Mouse (Mus musculus): ENCODE data around the gene Nol9. TPM values are rescaled to one million over a fixed set of nuclear protein-coding genes. Genes with fewer than 3 reads are reported as not detected.

Nol9 gene
- polyA plus RNA-seq, 1 experiment from 2014 or later: 47.3 TPM

DNA sequence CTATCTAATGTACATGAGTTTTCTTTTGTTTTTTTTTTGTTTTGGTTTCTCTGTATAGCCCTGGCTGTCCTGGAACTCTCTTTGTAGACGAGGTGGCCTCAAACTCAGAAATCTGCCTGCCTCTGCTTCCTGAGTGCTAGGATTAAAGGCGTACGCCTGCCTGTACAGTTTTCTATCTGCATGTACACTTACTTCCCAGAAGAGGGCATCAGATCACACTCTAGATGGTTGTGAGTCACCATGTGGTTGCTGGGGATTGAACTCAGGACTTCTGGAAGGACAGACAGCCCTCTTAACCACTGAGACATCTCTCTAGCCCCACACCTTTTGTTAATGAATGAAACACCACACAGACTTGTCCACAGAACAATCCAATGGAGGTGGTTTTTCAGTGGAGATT lies 40.1 kb downstream of the Nol9 start:
- Histone ChIP-seq H3K4me3 (ENCODE audit: low read length) (no peak overlapping the region), H3K4me1 (ENCODE audit: control insufficient read depth, insufficient read depth, low read length) (peaks cover 20% of the 10 kb centered on the region), H3K27ac (ENCODE audit: low read depth, low read length) (no peak overlapping the region), H3K9me3 (ENCODE audit: control insufficient read depth, low read length) (no peaks in the 10 kb centered on the region; the same call in 1 of the 2 replicates), H3K27me3 (ENCODE audit: control insufficient read depth, insufficient read depth, low read length) (no peaks in the 10 kb centered on the region), H3K4me2 (replicated peaks; ENCODE audit: low read depth, low read length) (no peak overlapping the region), H3K36me3 (ENCODE audit: control insufficient read depth, insufficient read depth, low read length) (no peaks in the 10 kb centered on the region), H3K9ac (ENCODE audit: low read depth, low read length) (no peak overlapping the region)
- no peak for ATAC-seq (ENCODE audit: low FRiP score, low TSS enrichment)
- 89% methylated on average over 3 of the region's 3 CpGs for WGBS

GRCm38 (mm10) chr4:152079931-152080330 lies 40.8 kb downstream of the Nol9 start:
- H3K36me3 ChIP-seq (ENCODE audit: control insufficient read depth, insufficient read depth, low read length): no peaks in the 10 kb centered on the region
- no peak overlapping the region for H3K9ac ChIP-seq (ENCODE audit: low read depth, low read length)
- 40% methylated on average over 7 of the region's 7 CpGs for WGBS
- H3K4me2 ChIP-seq (replicated peaks; ENCODE audit: low read depth, low read length): no peak overlapping the region
- no peak overlapping the region for H3K4me3 ChIP-seq (ENCODE audit: low read length)
- H3K27ac ChIP-seq (ENCODE audit: low read depth, low read length): no peak overlapping the region
- no peaks in the 10 kb centered on the region for H3K9me3 ChIP-seq (ENCODE audit: control insufficient read depth, low read length)
- peaks cover 20% of the 10 kb centered on the region for H3K4me1 ChIP-seq (ENCODE audit: control insufficient read depth, insufficient read depth, low read length)
- no peaks in the 10 kb centered on the region for H3K27me3 ChIP-seq (ENCODE audit: control insufficient read depth, insufficient read depth, low read length)
- no peak for ATAC-seq (ENCODE audit: low FRiP score, low TSS enrichment)

GRCm38 (mm10) chr4:152083611-152084220 lies 44.6 kb downstream of the Nol9 start:
- Histone ChIP-seq H3K4me2 (replicated peaks; ENCODE audit: low read depth, low read length) (no peak overlapping the region), H3K4me1 (ENCODE audit: control insufficient read depth, insufficient read depth, low read length) (peaks cover 24% of the 10 kb centered on the region), H3K27me3 (ENCODE audit: control insufficient read depth, insufficient read depth, low read length) (no peaks in the 10 kb centered on the region; the same call in 1 of the 2 replicates), H3K36me3 (ENCODE audit: control insufficient read depth, insufficient read depth, low read length) (0 out of 2 replicates have a peak, but pooled peaks cover 3% of the 10 kb centered on the region), H3K27ac (ENCODE audit: low read depth, low read length) (no peak overlapping the region), H3K9ac (ENCODE audit: low read depth, low read length) (no peak overlapping the region), H3K9me3 (ENCODE audit: control insufficient read depth, low read length) (no peaks in the 10 kb centered on the region), H3K4me3 (ENCODE audit: low read length) (no peak overlapping the region)
- ATAC-seq (ENCODE audit: low FRiP score, low TSS enrichment): no peak
- WGBS: 66% methylated on average over 7 of the region's 7 CpGs

- no peaks in the 10 kb centered on the region for H3K9me3 ChIP-seq (ENCODE audit: control insufficient read depth, low read length)
- H3K9ac ChIP-seq (ENCODE audit: low read depth, low read length): no peak overlapping the region
- H3K36me3 ChIP-seq (ENCODE audit: control insufficient read depth, insufficient read depth, low read length): peaks cover 7% of the 10 kb centered on the region; the same call in 1 of the 2 replicates
- peaks cover 24% of the 10 kb centered on the region for H3K4me1 ChIP-seq (ENCODE audit: control insufficient read depth, insufficient read depth, low read length)
- no peak overlapping the region for H3K27ac ChIP-seq (ENCODE audit: low read depth, low read length)
- H3K27me3 ChIP-seq (ENCODE audit: control insufficient read depth, insufficient read depth, low read length): no peaks in the 10 kb centered on the region; the same call in 1 of the 2 replicates
- no peak overlapping the region for H3K4me2 ChIP-seq (replicated peaks; ENCODE audit: low read depth, low read length)
- 83% methylated on average over 7 of the region's 7 CpGs for WGBS
- ATAC-seq (ENCODE audit: low FRiP score, low TSS enrichment): no peak
- H3K4me3 ChIP-seq (ENCODE audit: low read length): no peak overlapping the region
Observed at GRCm38 (mm10) chr4:152084616-152085015, 45.5 kb downstream of the Nol9 start.

GRCm38 (mm10) chr4:152086505-152087210 lies 47.5 kb downstream of the Nol9 start:
- Histone ChIP-seq H3K27ac (ENCODE audit: low read depth, low read length) (peak overlapping the region; percentile 59), H3K36me3 (ENCODE audit: control insufficient read depth, insufficient read depth, low read length) (peaks cover 14% of the 10 kb centered on the region; the same call in 1 of the 2 replicates), H3K9me3 (ENCODE audit: control insufficient read depth, low read length) (no peaks in the 10 kb centered on the region), H3K27me3 (ENCODE audit: control insufficient read depth, insufficient read depth, low read length) (no peaks in the 10 kb centered on the region; the same call in 1 of the 2 replicates), H3K4me1 (ENCODE audit: control insufficient read depth, insufficient read depth, low read length) (peaks cover 17% of the 10 kb centered on the region), H3K9ac (ENCODE audit: low read depth, low read length) (peak overlapping the region; percentile 88), H3K4me2 (replicated peaks; ENCODE audit: low read depth, low read length) (peak overlapping the region; percentile 87), H3K4me3 (ENCODE audit: low read length) (peak overlapping the region; percentile 84)
- under 1% methylated on average over 52 of the region's 92 CpGs for WGBS
- peak; percentile 83 for ATAC-seq (ENCODE audit: low FRiP score, low TSS enrichment)

DNA sequence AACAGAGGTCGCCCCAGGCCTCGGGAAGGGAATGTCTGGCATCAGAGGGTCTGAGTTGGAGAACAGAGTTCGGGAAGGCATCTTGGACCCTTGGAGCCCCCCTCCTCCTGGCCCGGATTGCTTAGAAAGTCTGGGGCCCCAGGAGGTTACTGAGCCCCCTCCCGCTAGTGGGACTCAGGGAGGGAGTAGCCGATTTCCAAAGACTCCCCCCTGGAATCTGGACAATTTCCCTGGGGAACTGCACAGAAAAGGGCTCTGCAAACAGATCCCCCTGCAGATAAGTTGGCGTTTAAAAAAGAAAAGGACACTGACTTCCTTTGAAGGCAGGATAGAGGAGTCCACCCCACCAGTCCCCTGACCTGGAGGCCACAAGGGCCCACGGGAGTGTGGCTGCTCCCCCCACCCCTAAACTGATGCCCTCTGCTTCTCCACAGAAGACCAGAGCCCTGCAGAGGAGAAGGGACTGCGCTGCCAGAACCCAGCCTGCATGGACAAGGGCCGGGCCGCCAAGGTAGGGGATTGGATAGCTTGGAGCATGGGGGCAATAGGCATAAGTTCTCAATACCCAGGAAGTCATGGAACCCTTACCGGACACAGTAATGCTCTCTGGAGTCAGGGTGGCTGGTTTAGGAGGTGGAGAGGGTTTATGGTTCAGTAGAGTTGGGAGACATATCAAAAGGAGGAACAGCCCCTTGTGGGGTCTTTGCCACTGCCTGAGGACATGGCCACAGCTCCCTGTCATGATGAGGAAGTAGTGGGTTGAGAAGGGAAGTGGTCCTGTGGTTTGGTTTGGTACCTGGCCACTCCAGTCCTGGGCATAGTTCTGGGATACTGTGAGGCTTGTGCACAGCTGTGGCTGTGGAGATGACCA lies 48.3 kb downstream of the Nol9 start:
- Histone ChIP-seq H3K4me3 (ENCODE audit: low read length) (peak overlapping the region; percentile 84), H3K36me3 (ENCODE audit: control insufficient read depth, insufficient read depth, low read length) (peaks cover 14% of the 10 kb centered on the region; the same call in 1 of the 2 replicates), H3K27ac (ENCODE audit: low read depth, low read length) (peak overlapping the region; percentile 59), H3K4me1 (ENCODE audit: control insufficient read depth, insufficient read depth, low read length) (peaks cover 22% of the 10 kb centered on the region), H3K9me3 (ENCODE audit: control insufficient read depth, low read length) (no peaks in the 10 kb centered on the region), H3K4me2 (replicated peaks; ENCODE audit: low read depth, low read length) (peak overlapping the region; percentile 87), H3K27me3 (ENCODE audit: control insufficient read depth, insufficient read depth, low read length) (no peaks in the 10 kb centered on the region; the same call in 1 of the 2 replicates), H3K9ac (ENCODE audit: low read depth, low read length) (peak overlapping the region; percentile 88)
- peak; percentile 9; the same call in 1 of the 2 replicates for ATAC-seq (ENCODE audit: low FRiP score, low TSS enrichment)
- WGBS: 5% methylated on average over 12 of the region's 12 CpGs

- Histone ChIP-seq H3K9me3 (ENCODE audit: control insufficient read depth, low read length) (no peaks in the 10 kb centered on the region), H3K4me3 (ENCODE audit: low read length) (peak overlapping the region; percentile 84), H3K9ac (ENCODE audit: low read depth, low read length) (peak overlapping the region; percentile 88; the same call in 1 of the 2 replicates), H3K27me3 (ENCODE audit: control insufficient read depth, insufficient read depth, low read length) (no peaks in the 10 kb centered on the region; the same call in 1 of the 2 replicates), H3K36me3 (ENCODE audit: control insufficient read depth, insufficient read depth, low read length) (peaks cover 14% of the 10 kb centered on the region; the same call in 1 of the 2 replicates), H3K4me2 (replicated peaks; ENCODE audit: low read depth, low read length) (peak overlapping the region; percentile 87), H3K4me1 (ENCODE audit: control insufficient read depth, insufficient read depth, low read length) (peaks cover 27% of the 10 kb centered on the region), H3K27ac (ENCODE audit: low read depth, low read length) (no peak overlapping the region)
- ATAC-seq (ENCODE audit: low FRiP score, low TSS enrichment): no peak
- 48% methylated on average over 4 of the region's 4 CpGs for WGBS
Observed at GRCm38 (mm10) chr4:152088133-152088532, 49.0 kb downstream of the Nol9 start.

GRCm38 (mm10) chr4:152088556-152089120 lies 49.5 kb downstream of the Nol9 start:
- Histone ChIP-seq H3K9me3 (ENCODE audit: control insufficient read depth, low read length) (no peaks in the 10 kb centered on the region), H3K4me3 (ENCODE audit: low read length) (no peak overlapping the region), H3K9ac (ENCODE audit: low read depth, low read length) (no peak overlapping the region), H3K27me3 (ENCODE audit: control insufficient read depth, insufficient read depth, low read length) (no peaks in the 10 kb centered on the region; the same call in 1 of the 2 replicates), H3K27ac (ENCODE audit: low read depth, low read length) (no peak overlapping the region), H3K36me3 (ENCODE audit: control insufficient read depth, insufficient read depth, low read length) (peaks cover 14% of the 10 kb centered on the region; the same call in 1 of the 2 replicates), H3K4me2 (replicated peaks; ENCODE audit: low read depth, low read length) (no peak overlapping the region), H3K4me1 (ENCODE audit: control insufficient read depth, insufficient read depth, low read length) (peaks cover 27% of the 10 kb centered on the region)
- 44% methylated on average over 8 of the region's 8 CpGs for WGBS
- ATAC-seq (ENCODE audit: low FRiP score, low TSS enrichment): no peak
